Mouse (Mus musculus) cortical plate, adult 2 months (tissue): ENCODE results near the gene Cdk17. TPM values are rescaled to one million over a fixed set of nuclear protein-coding genes. Genes with fewer than 3 reads are reported as not detected.
A peak's percentile ranks its signal among the peaks of the same experiment; 100 is the strongest.

Experiments
- H3K27ac ChIP-seq: fragments of 200-500 bp; 2 replicates; pipeline ENCODE4 v1.5.1; 2012; ENCODE audit warnings: low read length, control low read depth, inconsistent platforms; ENCODE audit not compliant: insufficient read depth
- H3K4me1 ChIP-seq: fragments of 200-500 bp; 2 replicates; pipeline ENCODE4 v1.6.1; 2011; ENCODE audit warnings: low read length; ENCODE audit not compliant: control insufficient read depth, insufficient read depth
- H3K4me3 ChIP-seq: fragments of 200-500 bp; 2 replicates; pipeline ENCODE4 v1.5.1; 2011; ENCODE audit warnings: mild to moderate bottlenecking, low read length, control low read depth; ENCODE audit not compliant: insufficient read depth
- CTCF ChIP-seq: fragments of 200-500 bp; IDR thresholded peaks from 2 replicates; pipeline ENCODE4 v1.5.1; 2011; ENCODE audit warnings: mild to moderate bottlenecking, control low read depth, low read length; ENCODE audit not compliant: insufficient read depth; ENCODE audit errors: extremely low read depth
- POLR2A ChIP-seq: fragments of 200-500 bp; IDR thresholded peaks from 2 replicates; pipeline ENCODE4 v1.6.1; 2011; ENCODE audit warnings: mild to moderate bottlenecking, low read length, control low read depth; ENCODE audit not compliant: insufficient read depth; ENCODE audit errors: extremely low read depth
- polyA plus RNA-seq: library from polyadenylated mRNA; depleted of rRNA; stranded (reverse); fragments of >200 nt; gene quantifications from 2 replicates; pipeline ENCODE4 v1.2.3, GENCODE M21; 2012

The Cdk17 gene
- polyA plus RNA-seq, 1 experiment, result 142 TPM

- Histone ChIP-seq H3K4me1 (peaks cover 11% of the 10 kb centered on the region), H3K27ac (no peak overlapping the region), H3K4me3 (no peak overlapping the region)
- TF ChIP-seq CTCF, result no peak
- TF ChIP-seq POLR2A, result no peak
Observed at GRCm38 (mm10) chr10:93188440-93188999, 27.8 kb downstream of the Cdk17 start.

- Histone ChIP-seq H3K4me1 (peaks cover 15% of the 10 kb centered on the region), H3K27ac (no peak overlapping the region), H3K4me3 (no peak overlapping the region)
- no peak for TF ChIP-seq POLR2A
- no peak for TF ChIP-seq CTCF
Observed at GRCm38 (mm10) chr10:93190475-93191262, 30.0 kb downstream of the Cdk17 start.

- no peak for TF ChIP-seq CTCF
- no peak for TF ChIP-seq POLR2A
- no peak overlapping the region for H3K4me3 ChIP-seq
- peaks cover 11% of the 10 kb centered on the region for H3K4me1 ChIP-seq
- no peak overlapping the region for H3K27ac ChIP-seq
Observed at GRCm38 (mm10) chr10:93197092-93197491, 36.4 kb downstream of the Cdk17 start.

GRCm38 (mm10) chr10:93198958-93199357 is 38.3 kb downstream of the Cdk17 start:
- H3K4me3 ChIP-seq, result no peak overlapping the region
- TF ChIP-seq CTCF (no peak), POLR2A (no peak)
- H3K4me1 ChIP-seq, result peaks cover 11% of the 10 kb centered on the region
- no peak overlapping the region for H3K27ac ChIP-seq

GRCm38 (mm10) chr10:93201846-93202458 is 41.3 kb downstream of the Cdk17 start:
- H3K4me1 ChIP-seq, result peaks cover 11% of the 10 kb centered on the region
- TF ChIP-seq POLR2A (no peak), CTCF (no peak)
- no peak overlapping the region for H3K27ac ChIP-seq
- no peak overlapping the region for H3K4me3 ChIP-seq

GRCm38 (mm10) chr10:93205287-93205956 is 44.7 kb downstream of the Cdk17 start:
- no peak for TF ChIP-seq POLR2A
- no peak for TF ChIP-seq CTCF
- Histone ChIP-seq H3K27ac (no peak overlapping the region), H3K4me3 (no peak overlapping the region), H3K4me1 (peaks cover 12% of the 10 kb centered on the region)

- Histone ChIP-seq H3K27ac (no peak overlapping the region), H3K4me1 (peaks cover 16% of the 10 kb centered on the region), H3K4me3 (no peak overlapping the region)
- no peak for TF ChIP-seq POLR2A
Observed at GRCm38 (mm10) chr10:93207176-93207575, 46.5 kb downstream of the Cdk17 start.

- Histone ChIP-seq H3K4me3 (no peak overlapping the region), H3K27ac (no peak overlapping the region), H3K4me1 (peaks cover 10% of the 10 kb centered on the region)
- TF ChIP-seq POLR2A, result no peak
- no peak for TF ChIP-seq CTCF
Observed at GRCm38 (mm10) chr10:93212699-93213098, 52.0 kb downstream of the Cdk17 start.

- Histone ChIP-seq H3K4me3 (no peak overlapping the region), H3K4me1 (peaks cover 7% of the 10 kb centered on the region), H3K27ac (0 out of 2 replicates have a peak overlapping the region, but pooled peaks have one; percentile 3)
- no peak for TF ChIP-seq POLR2A
- TF ChIP-seq CTCF, result no peak
Observed at GRCm38 (mm10) chr10:93213339-93213738, 52.7 kb downstream of the Cdk17 start.

GRCm38 (mm10) chr10:93214251-93214650 is 53.6 kb downstream of the Cdk17 start:
- H3K4me3 ChIP-seq, result no peak overlapping the region
- no peak overlapping the region for H3K27ac ChIP-seq
- TF ChIP-seq CTCF (no peak), POLR2A (no peak)
- H3K4me1 ChIP-seq, result peaks cover 7% of the 10 kb centered on the region
